Mouse (Mus musculus): ENCODE results near the gene Proz. TPM values are rescaled to one million over a fixed set of nuclear protein-coding genes. Genes with fewer than 3 reads are reported as not detected.

The Proz gene
- polyA plus RNA-seq (2012; rRNA removed): 3.2 and 4.5 TPM in 2 replicates

- DNase-seq: no peak
- no peak for TF ChIP-seq POLR2A (IDR thresholded peaks at IDR 0.05; ENCODE audit: borderline replicate concordance, extremely low read depth, low read depth, low read length)
- TF ChIP-seq CTCF (IDR thresholded peaks at IDR 0.05; ENCODE audit: insufficient read depth, low read length): no peak
- Histone ChIP-seq H3K4me1 (ENCODE audit: control insufficient read depth, insufficient read depth, low read length) (peaks cover 2% of the 10 kb centered on the region; the same call in 1 of the 2 replicates), H3K4me3 (replicated peaks; ENCODE audit: extremely low read depth, low read depth, low read length) (no peak within 1 kb of the TSS)
- WGBS: 75% methylated on average over 17 of the region's 17 CpGs
These were observed at the start of gene Proz for GRCm38 (mm10) chr8:13060441-13061150. Proz (plus strand) TSS chr8:13060914.

GRCm38 (mm10) chr8:13019560-13019959 lies 41.2 kb upstream of the Proz start:
- WGBS: 49% methylated on average over 4 of the region's 4 CpGs
- Histone ChIP-seq H3K4me3 (replicated peaks; ENCODE audit: extremely low read depth, low read depth, low read length) (no peak overlapping the region), H3K4me1 (ENCODE audit: control insufficient read depth, insufficient read depth, low read length) (no peaks in the 10 kb centered on the region)
- TF ChIP-seq CTCF (IDR thresholded peaks at IDR 0.05; ENCODE audit: insufficient read depth, low read length) (no peak), POLR2A (IDR thresholded peaks at IDR 0.05; ENCODE audit: borderline replicate concordance, extremely low read depth, low read depth, low read length) (no peak)
- DNase-seq: no peak

DNA sequence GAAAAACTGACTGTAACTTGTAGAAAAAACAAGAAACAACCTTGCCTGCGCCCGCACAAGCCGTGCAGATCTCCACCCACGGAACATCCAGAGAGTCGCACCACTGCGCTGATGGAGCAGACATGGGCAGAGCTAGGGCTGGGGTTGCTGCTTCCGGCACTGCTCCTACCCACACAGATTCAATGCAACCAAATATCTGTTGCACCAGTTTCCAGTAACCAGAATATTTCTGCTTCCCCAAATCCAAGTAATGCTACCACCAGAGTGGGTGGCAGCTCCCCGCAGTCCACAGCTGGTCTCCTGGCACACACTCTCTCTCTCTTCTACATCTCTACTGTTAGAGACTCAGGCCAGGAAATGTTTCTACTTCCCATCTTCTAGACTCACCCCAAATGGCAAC lies 38.9 kb upstream of the Proz start:
- no peak overlapping the region for H3K4me3 ChIP-seq (replicated peaks; ENCODE audit: extremely low read depth, low read depth, low read length)
- H3K4me1 ChIP-seq (ENCODE audit: control insufficient read depth, insufficient read depth, low read length): peaks cover 6% of the 10 kb centered on the region
- TF ChIP-seq CTCF (IDR thresholded peaks at IDR 0.05; ENCODE audit: insufficient read depth, low read length): no peak
- no peak for DNase-seq
- WGBS: 89% methylated on average over 8 of the region's 8 CpGs

GRCm38 (mm10) chr8:13025487-13026224 lies 35.1 kb upstream of the Proz start, which contains the start of gene F7:
F7 (plus strand) TSS chr8:13026034.
- DNase-seq: no peak
- no peak for TF ChIP-seq POLR2A (IDR thresholded peaks at IDR 0.05; ENCODE audit: borderline replicate concordance, extremely low read depth, low read depth, low read length)
- no peak for TF ChIP-seq CTCF (IDR thresholded peaks at IDR 0.05; ENCODE audit: insufficient read depth, low read length)
- WGBS: 49% methylated on average over 10 of the region's 10 CpGs
- no peak within 1 kb of the TSS for H3K4me3 ChIP-seq (replicated peaks; ENCODE audit: extremely low read depth, low read depth, low read length)
- peaks cover 6% of the 10 kb centered on the region for H3K4me1 ChIP-seq (ENCODE audit: control insufficient read depth, insufficient read depth, low read length)

DNA sequence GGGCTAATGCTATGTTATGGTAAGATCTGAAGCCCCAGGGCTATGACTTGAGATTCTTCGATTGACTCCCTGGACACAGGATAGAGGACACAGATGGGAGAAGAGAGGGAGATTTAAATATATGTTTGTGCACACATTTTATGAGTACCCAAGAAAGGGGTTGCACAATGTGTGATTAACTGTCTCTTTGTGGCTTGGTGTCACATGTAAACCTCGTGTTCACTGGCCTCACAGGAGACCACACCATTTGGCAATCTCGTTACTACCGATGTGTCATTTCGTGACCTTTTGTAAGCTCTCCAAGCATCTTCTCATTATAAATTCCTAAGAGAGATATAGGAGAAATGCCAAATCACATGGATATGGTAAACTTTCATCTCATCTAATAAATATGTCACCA lies 33.1 kb upstream of the Proz start:
- TF ChIP-seq CTCF (IDR thresholded peaks at IDR 0.05; ENCODE audit: insufficient read depth, low read length) (no peak), POLR2A (IDR thresholded peaks at IDR 0.05; ENCODE audit: borderline replicate concordance, extremely low read depth, low read depth, low read length) (no peak)
- Histone ChIP-seq H3K4me1 (ENCODE audit: control insufficient read depth, insufficient read depth, low read length) (peaks cover 6% of the 10 kb centered on the region), H3K4me3 (replicated peaks; ENCODE audit: extremely low read depth, low read depth, low read length) (no peak overlapping the region)
- no peak for DNase-seq
- 73% methylated on average over 5 of the region's 5 CpGs for WGBS

DNA sequence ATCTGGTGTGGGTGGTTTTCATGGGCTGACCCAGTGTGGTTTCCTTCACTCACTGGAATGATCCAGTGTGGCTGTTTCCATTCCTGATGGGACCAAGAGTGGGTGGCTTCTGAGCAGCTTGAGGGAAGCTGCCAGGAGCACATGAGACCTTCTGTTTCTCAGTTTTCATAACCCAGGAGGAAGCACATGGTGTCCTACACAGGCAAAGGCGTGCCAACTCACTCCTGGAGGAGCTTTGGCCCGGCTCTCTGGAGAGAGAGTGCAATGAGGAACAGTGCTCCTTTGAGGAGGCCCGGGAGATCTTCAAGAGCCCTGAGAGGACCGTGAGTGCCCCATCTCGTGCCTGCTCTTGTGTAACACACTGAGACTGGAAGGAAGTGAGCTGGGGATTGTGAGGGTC lies 32.2 kb upstream of the Proz start:
- peak; percentile 60 for DNase-seq
- Histone ChIP-seq H3K4me1 (ENCODE audit: control insufficient read depth, insufficient read depth, low read length) (peaks cover 6% of the 10 kb centered on the region), H3K4me3 (replicated peaks; ENCODE audit: extremely low read depth, low read depth, low read length) (no peak overlapping the region)
- WGBS: 23% methylated on average over 5 of the region's 5 CpGs
- TF ChIP-seq CTCF (IDR thresholded peaks at IDR 0.05; ENCODE audit: insufficient read depth, low read length): no peak
- no peak for TF ChIP-seq POLR2A (IDR thresholded peaks at IDR 0.05; ENCODE audit: borderline replicate concordance, extremely low read depth, low read depth, low read length)

- DNase-seq: no peak
- WGBS: 60% methylated on average over 10 of the region's 10 CpGs
- TF ChIP-seq POLR2A (IDR thresholded peaks at IDR 0.05; ENCODE audit: borderline replicate concordance, extremely low read depth, low read depth, low read length) (no peak), CTCF (IDR thresholded peaks at IDR 0.05; ENCODE audit: insufficient read depth, low read length) (no peak)
- Histone ChIP-seq H3K4me3 (replicated peaks; ENCODE audit: extremely low read depth, low read depth, low read length) (no peak overlapping the region), H3K4me1 (ENCODE audit: control insufficient read depth, insufficient read depth, low read length) (no peaks in the 10 kb centered on the region)
These were observed 24.3 kb upstream of the Proz start for GRCm38 (mm10) chr8:13036346-13036812.

DNA sequence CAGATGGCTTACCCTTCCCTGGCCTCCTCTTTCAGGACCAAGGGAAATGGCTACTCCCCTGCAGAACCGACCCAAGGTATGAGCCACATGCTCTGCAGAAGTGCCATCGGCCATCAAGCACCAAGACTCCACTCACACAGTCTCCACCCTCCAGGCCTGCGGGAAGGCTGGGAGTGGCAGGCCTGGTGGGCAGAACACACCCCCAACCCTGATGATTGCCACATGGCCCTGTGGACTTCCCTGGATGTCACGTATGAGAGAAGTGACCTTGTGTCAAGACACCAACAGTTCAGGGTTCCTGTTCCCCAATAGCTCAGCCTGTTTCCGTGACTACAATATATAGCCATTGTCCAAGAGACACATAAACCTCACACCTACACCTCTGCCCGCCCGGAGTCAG lies 23.7 kb upstream of the Proz start, which contains the start of gene F10:
F10 (plus strand) TSS at position 294 of the 400 bp plus-strand sequence.
- no peak for TF ChIP-seq CTCF (IDR thresholded peaks at IDR 0.05; ENCODE audit: insufficient read depth, low read length)
- WGBS: 68% methylated on average over 7 of the region's 7 CpGs
- Histone ChIP-seq H3K4me3 (replicated peaks; ENCODE audit: extremely low read depth, low read depth, low read length) (no peak within 1 kb of the TSS), H3K4me1 (ENCODE audit: control insufficient read depth, insufficient read depth, low read length) (no peaks in the 10 kb centered on the region)
- DNase-seq: no peak

- WGBS: 38% methylated on average over 5 of the region's 5 CpGs
- TF ChIP-seq CTCF (IDR thresholded peaks at IDR 0.05; ENCODE audit: insufficient read depth, low read length) (no peak), POLR2A (IDR thresholded peaks at IDR 0.05; ENCODE audit: borderline replicate concordance, extremely low read depth, low read depth, low read length) (no peak)
- no peak for DNase-seq
These were observed 23.1 kb upstream of the Proz start for GRCm38 (mm10) chr8:13037569-13037968.

DNA sequence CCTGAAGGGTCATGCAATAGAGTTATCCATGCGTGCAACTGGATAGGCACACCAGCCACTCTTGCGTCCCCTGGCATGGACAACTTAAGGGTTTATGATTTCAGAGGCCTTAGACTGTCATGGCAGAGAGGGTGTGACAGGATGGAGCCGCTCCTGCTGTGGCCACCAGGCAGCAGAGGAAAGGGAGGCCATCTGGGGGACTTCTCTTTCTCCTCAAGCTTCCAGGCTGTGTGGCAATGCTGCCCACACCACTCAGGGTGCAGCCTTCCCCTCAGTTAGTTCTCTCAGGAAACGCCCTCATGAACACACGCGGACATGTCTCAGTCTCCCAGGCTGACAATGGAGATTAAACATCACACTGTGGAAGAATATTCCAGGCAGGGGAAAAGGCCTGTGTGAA lies 21.7 kb upstream of the Proz start:
- TF ChIP-seq CTCF (IDR thresholded peaks at IDR 0.05; ENCODE audit: insufficient read depth, low read length): no peak
- no peak for TF ChIP-seq POLR2A (IDR thresholded peaks at IDR 0.05; ENCODE audit: borderline replicate concordance, extremely low read depth, low read depth, low read length)
- no peaks in the 10 kb centered on the region for H3K4me1 ChIP-seq (ENCODE audit: control insufficient read depth, insufficient read depth, low read length)
- DNase-seq: no peak
- WGBS: 65% methylated on average over 6 of the region's 6 CpGs
- no peak overlapping the region for H3K4me3 ChIP-seq (replicated peaks; ENCODE audit: extremely low read depth, low read depth, low read length)

More at GRCm38 (mm10) chr8:13037569-13037968, 23.1 kb upstream of the Proz start:
- Histone ChIP-seq H3K4me1 (ENCODE audit: control insufficient read depth, insufficient read depth, low read length) (no peaks in the 10 kb centered on the region), H3K4me3 (replicated peaks; ENCODE audit: extremely low read depth, low read depth, low read length) (no peak overlapping the region)
